Mouse (Mus musculus): Measurements from ENCODE around the gene Nlrp4c. TPM values are rescaled to one million over a fixed set of nuclear protein-coding genes. Genes with fewer than 3 reads are reported as not detected.
A peak's percentile ranks its signal among the peaks of the same experiment; 100 is the strongest.

Nlrp4c gene
- polyA plus RNA-seq, 1 experiment, result not detected

- Histone ChIP-seq H3K9me3 (no peaks in the 10 kb centered on the region), H3K27me3 (replicated peaks) (no peaks in the 10 kb centered on the region), H3K4me1 (peaks cover 91% of the 10 kb centered on the region), H3K4me3 (replicated peaks) (peak overlapping the region; percentile 79), H3K36me3 (replicated peaks; ENCODE audit: low read length) (peaks cover 30% of the 10 kb centered on the region)
- no peak for TF ChIP-seq FLI1 (IDR thresholded peaks at IDR 0.05; ENCODE audit: low read length)
- no peak for TF ChIP-seq GATA1 (IDR thresholded peaks at IDR 0.05; ENCODE audit: borderline replicate concordance, low read length)
Observed at GRCm38 (mm10) chr7:6143991-6144531, 99.1 kb downstream of the Nlrp4c start.

DNA sequence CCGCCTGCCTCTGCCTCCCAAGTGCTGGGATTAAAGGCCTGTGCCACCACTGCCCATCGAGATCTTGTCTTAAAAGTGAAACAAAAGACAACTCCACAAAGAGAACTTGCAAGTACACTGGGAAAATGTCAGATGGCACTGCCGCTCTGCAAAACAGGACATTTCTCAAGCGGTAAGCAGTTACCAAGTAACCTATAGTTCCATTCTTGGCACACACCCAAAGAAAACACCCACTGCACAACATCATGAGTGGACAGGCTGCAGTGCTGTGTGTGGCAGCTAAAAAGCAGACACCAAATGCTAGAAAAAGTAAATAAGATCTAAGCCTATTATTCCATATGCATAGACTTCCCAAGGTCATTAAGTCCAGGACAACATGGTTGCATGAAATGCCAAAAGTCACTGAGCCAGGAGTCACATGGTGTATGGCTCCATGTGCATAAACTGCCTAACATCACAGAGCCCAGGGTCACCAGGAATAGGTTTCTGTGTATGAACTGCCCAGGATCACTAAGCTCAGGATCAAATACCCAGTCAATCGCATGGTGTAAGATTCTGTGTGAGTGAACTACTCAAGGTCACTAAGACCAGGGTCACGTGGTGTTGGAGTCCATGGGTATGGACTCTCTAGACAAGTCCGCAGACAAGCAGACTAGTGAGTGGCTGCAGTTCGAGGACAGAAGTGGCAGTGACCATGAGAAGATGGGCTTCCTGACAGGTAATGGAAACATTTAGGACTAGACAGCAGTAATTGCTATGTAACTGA lies 100.6 kb downstream of the Nlrp4c start:
- H3K4me1 ChIP-seq, result peaks cover 92% of the 10 kb centered on the region
- no peaks in the 10 kb centered on the region for H3K27me3 ChIP-seq (replicated peaks)
- TF ChIP-seq FLI1 (IDR thresholded peaks at IDR 0.05; ENCODE audit: low read length), result no peak
- TF ChIP-seq GATA1 (IDR thresholded peaks at IDR 0.05; ENCODE audit: borderline replicate concordance, low read length), result no peak
- peak overlapping the region; percentile 2 for H3K4me3 ChIP-seq (replicated peaks)
- H3K36me3 ChIP-seq (replicated peaks; ENCODE audit: low read length), result peaks cover 24% of the 10 kb centered on the region
- H3K9me3 ChIP-seq, result no peaks in the 10 kb centered on the region

GRCm38 (mm10) chr7:6146194-6146981 lies 101.4 kb downstream of the Nlrp4c start:
- Histone ChIP-seq H3K27me3 (replicated peaks) (no peaks in the 10 kb centered on the region), H3K4me1 (peaks cover 93% of the 10 kb centered on the region), H3K36me3 (replicated peaks; ENCODE audit: low read length) (peaks cover 18% of the 10 kb centered on the region), H3K4me3 (replicated peaks) (peak overlapping the region; percentile 53), H3K9me3 (no peaks in the 10 kb centered on the region)
- TF ChIP-seq FLI1 (IDR thresholded peaks at IDR 0.05; ENCODE audit: low read length), result no peak
- no peak for TF ChIP-seq GATA1 (IDR thresholded peaks at IDR 0.05; ENCODE audit: borderline replicate concordance, low read length)

DNA sequence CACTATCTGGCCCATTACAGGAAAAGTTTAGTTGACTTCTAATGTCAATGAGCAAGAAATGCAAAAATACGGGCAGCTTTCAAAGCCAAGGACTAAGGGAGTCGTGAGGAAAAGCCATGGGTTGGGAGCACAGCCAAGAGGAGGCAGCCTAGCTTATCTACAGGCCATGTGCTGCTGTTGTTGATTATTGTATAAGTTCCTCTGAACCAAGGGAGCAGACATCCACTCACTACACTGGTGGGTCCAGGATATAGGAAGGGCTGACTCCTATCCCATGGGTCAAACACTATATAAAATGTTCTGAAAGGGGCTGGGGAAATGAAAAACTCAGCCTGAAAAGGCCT lies 102.0 kb downstream of the Nlrp4c start:
- H3K9me3 ChIP-seq, result no peaks in the 10 kb centered on the region
- TF ChIP-seq GATA1 (IDR thresholded peaks at IDR 0.05; ENCODE audit: borderline replicate concordance, low read length) (no peak), FLI1 (IDR thresholded peaks at IDR 0.05; ENCODE audit: low read length) (no peak)
- peak overlapping the region; percentile 47 for H3K4me3 ChIP-seq (replicated peaks)
- peaks cover 13% of the 10 kb centered on the region for H3K36me3 ChIP-seq (replicated peaks; ENCODE audit: low read length)
- H3K4me1 ChIP-seq, result peaks cover 93% of the 10 kb centered on the region
- H3K27me3 ChIP-seq (replicated peaks), result no peaks in the 10 kb centered on the region

GRCm38 (mm10) chr7:6147688-6148087 lies 102.7 kb downstream of the Nlrp4c start:
- no peak overlapping the region for H3K4me3 ChIP-seq (replicated peaks)
- peaks cover 9% of the 10 kb centered on the region for H3K36me3 ChIP-seq (replicated peaks; ENCODE audit: low read length)
- no peaks in the 10 kb centered on the region for H3K27me3 ChIP-seq (replicated peaks)
- H3K9me3 ChIP-seq, result no peaks in the 10 kb centered on the region
- TF ChIP-seq GATA1 (IDR thresholded peaks at IDR 0.05; ENCODE audit: borderline replicate concordance, low read length), result no peak
- TF ChIP-seq FLI1 (IDR thresholded peaks at IDR 0.05; ENCODE audit: low read length), result no peak
- peaks cover 98% of the 10 kb centered on the region for H3K4me1 ChIP-seq

GRCm38 (mm10) chr7:6151266-6151665 lies 106.3 kb downstream of the Nlrp4c start:
- Histone ChIP-seq H3K27me3 (replicated peaks) (no peaks in the 10 kb centered on the region), H3K36me3 (replicated peaks; ENCODE audit: low read length) (peaks cover 2% of the 10 kb centered on the region), H3K4me3 (replicated peaks) (peak overlapping the region; percentile 55), H3K9me3 (no peaks in the 10 kb centered on the region), H3K4me1 (peaks cover 90% of the 10 kb centered on the region)
- TF ChIP-seq GATA1 (IDR thresholded peaks at IDR 0.05; ENCODE audit: borderline replicate concordance, low read length) (no peak), FLI1 (IDR thresholded peaks at IDR 0.05; ENCODE audit: low read length) (no peak)

GRCm38 (mm10) chr7:6152036-6152435 lies 107.1 kb downstream of the Nlrp4c start:
- Histone ChIP-seq H3K4me1 (peaks cover 89% of the 10 kb centered on the region), H3K9me3 (no peaks in the 10 kb centered on the region), H3K27me3 (replicated peaks) (no peaks in the 10 kb centered on the region), H3K36me3 (replicated peaks; ENCODE audit: low read length) (peaks cover 2% of the 10 kb centered on the region), H3K4me3 (replicated peaks) (peak overlapping the region; percentile 3)
- no peak for TF ChIP-seq GATA1 (IDR thresholded peaks at IDR 0.05; ENCODE audit: borderline replicate concordance, low read length)
- no peak for TF ChIP-seq FLI1 (IDR thresholded peaks at IDR 0.05; ENCODE audit: low read length)

- peaks cover 87% of the 10 kb centered on the region for H3K4me1 ChIP-seq
- peaks cover 2% of the 10 kb centered on the region for H3K36me3 ChIP-seq (replicated peaks; ENCODE audit: low read length)
- peak overlapping the region; percentile 59 for H3K4me3 ChIP-seq (replicated peaks)
- TF ChIP-seq FLI1 (IDR thresholded peaks at IDR 0.05; ENCODE audit: low read length), result no peak
- no peak for TF ChIP-seq GATA1 (IDR thresholded peaks at IDR 0.05; ENCODE audit: borderline replicate concordance, low read length)
- no peaks in the 10 kb centered on the region for H3K27me3 ChIP-seq (replicated peaks)
- H3K9me3 ChIP-seq, result no peaks in the 10 kb centered on the region
Observed at GRCm38 (mm10) chr7:6153131-6153530, 108.2 kb downstream of the Nlrp4c start.

DNA sequence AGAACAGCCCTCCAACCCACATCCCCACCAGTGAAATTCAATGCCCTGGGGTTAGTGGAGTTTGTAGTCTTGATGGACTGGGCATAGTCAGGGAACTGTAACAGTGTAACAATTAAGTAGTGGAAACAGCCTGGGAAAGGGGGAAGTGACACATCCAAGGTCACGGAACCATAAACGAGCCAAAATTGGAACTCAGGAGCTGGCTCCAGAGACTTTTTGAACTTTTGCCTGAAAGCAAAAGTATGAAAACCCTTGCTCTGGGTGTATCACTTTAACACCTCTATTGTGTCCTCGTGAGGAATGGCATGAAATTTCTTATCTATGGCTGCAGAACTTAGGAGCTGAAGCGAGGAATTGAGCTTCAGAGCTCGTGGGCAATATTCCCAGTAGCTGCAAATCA lies 109.2 kb downstream of the Nlrp4c start:
- H3K27me3 ChIP-seq (replicated peaks), result no peaks in the 10 kb centered on the region
- peaks cover 2% of the 10 kb centered on the region for H3K36me3 ChIP-seq (replicated peaks; ENCODE audit: low read length)
- H3K4me3 ChIP-seq (replicated peaks), result peak overlapping the region; percentile 92
- peaks cover 85% of the 10 kb centered on the region for H3K4me1 ChIP-seq
- no peaks in the 10 kb centered on the region for H3K9me3 ChIP-seq
- TF ChIP-seq FLI1 (IDR thresholded peaks at IDR 0.05; ENCODE audit: low read length), result no peak
- TF ChIP-seq GATA1 (IDR thresholded peaks at IDR 0.05; ENCODE audit: borderline replicate concordance, low read length), result no peak

Other genes starting within 250 kb of the Nlrp4c start
- not detected in 2 replicates for gene Vmn1r63, start 239.7 kb upstream of the Nlrp4c start, polyA plus RNA-seq (2012; ENCODE audit: insufficient read depth, low replicate concordance)
- not detected in 2 replicates for gene Vmn1r64, start 160.6 kb upstream of the Nlrp4c start, polyA plus RNA-seq (2012; ENCODE audit: insufficient read depth, low replicate concordance)
- gene Vmn1r65, start 34.2 kb upstream of the Nlrp4c start, polyA plus RNA-seq (2012; ENCODE audit: insufficient read depth, low replicate concordance), result 0.07 TPM in 1 of 2 replicates, not detected in the other
- 31.0 and 49.7 TPM in 2 replicates for gene Zfp787, start 110.8 kb downstream of the Nlrp4c start, polyA plus RNA-seq (2012; ENCODE audit: insufficient read depth, low replicate concordance)
- gene Zfp444, start 127.1 kb downstream of the Nlrp4c start, polyA plus RNA-seq (2012; ENCODE audit: insufficient read depth, low replicate concordance), result 42.1 and 48.4 TPM in 2 replicates
- not detected in 2 replicates for gene Galp, start 151.9 kb downstream of the Nlrp4c start, polyA plus RNA-seq (2012; ENCODE audit: insufficient read depth, low replicate concordance)
- not detected in 2 replicates for gene Zscan5b, start 177.1 kb downstream of the Nlrp4c start, polyA plus RNA-seq (2012; ENCODE audit: insufficient read depth, low replicate concordance)
- gene Epp13, start 207.5 kb downstream of the Nlrp4c start, polyA plus RNA-seq (2012; ENCODE audit: insufficient read depth, low replicate concordance), result not detected in 2 replicates
- gene Zfp667, start 241.4 kb downstream of the Nlrp4c start, polyA plus RNA-seq (2012; ENCODE audit: insufficient read depth, low replicate concordance), result 0.63 TPM in 1 of 2 replicates, not detected in the other

All from megakaryocyte, embryonic 14.5 days (primary cell).